Mouse (Mus musculus) cerebellum, adult 18-20 months (tissue): ENCODE results near the gene Lyz1.
"Not testable (repeated sequence)": the region's sequence is repeated elsewhere in the genome, so short reads cannot be mapped to it uniquely, and the experiment has no call there.

ENCODE experiments used
- DNase-seq, 2 experiments: peaks; one replicate each; pipeline ENCODE4 v3.0.0; 2021

Lyz1 gene

GRCm38 (mm10) chr10:117286366-117286970, 6.2 kb downstream of the Lyz1 start:
- DNase-seq: no peak

GRCm38 (mm10) chr10:117285584-117285983, 7.1 kb downstream of the Lyz1 start:
- not testable (repeated sequence) for DNase-seq

GRCm38 (mm10) chr10:117284578-117285520, 7.8 kb downstream of the Lyz1 start:
- no peak for DNase-seq

- no peak for DNase-seq
Measured at GRCm38 (mm10) chr10:117283871-117284577, 8.6 kb downstream of the Lyz1 start.

GRCm38 (mm10) chr10:117283196-117283595, 9.5 kb downstream of the Lyz1 start:
- not testable (repeated sequence) for DNase-seq

GRCm38 (mm10) chr10:117282551-117282950, 10.1 kb downstream of the Lyz1 start:
- DNase-seq: no peak

- DNase-seq: no peak
Measured at GRCm38 (mm10) chr10:117282049-117282448, 10.6 kb downstream of the Lyz1 start, which contains the start of gene Lyz2. Gene Lyz2 (minus strand): TSS chr10:117282321.

GRCm38 (mm10) chr10:117281381-117281920, 11.2 kb downstream of the Lyz1 start:
- DNase-seq: no peak

- no peak for DNase-seq
Measured at GRCm38 (mm10) chr10:117280000-117280399, 12.7 kb downstream of the Lyz1 start.

GRCm38 (mm10) chr10:117278510-117278909, 14.2 kb downstream of the Lyz1 start:
- DNase-seq: not testable (repeated sequence)

- not testable (repeated sequence) for DNase-seq
Measured at GRCm38 (mm10) chr10:117277779-117278178, 14.9 kb downstream of the Lyz1 start.

GRCm38 (mm10) chr10:117275681-117276369, 16.8 kb downstream of the Lyz1 start:
- no peak for DNase-seq

- DNase-seq: not testable (repeated sequence)
Measured at GRCm38 (mm10) chr10:117274645-117275044, 18.0 kb downstream of the Lyz1 start.

- no peak for DNase-seq
Measured at GRCm38 (mm10) chr10:117272023-117272422, 20.6 kb downstream of the Lyz1 start.

GRCm38 (mm10) chr10:117259870-117260269, 32.8 kb downstream of the Lyz1 start:
- DNase-seq: no peak

GRCm38 (mm10) chr10:117238603-117239002, 54.1 kb downstream of the Lyz1 start, which contains the start of gene 9530003J23Rik:
Gene 9530003J23Rik (minus strand): TSS chr10:117238703.
- DNase-seq: no peak
